Mouse (Mus musculus): Measurements from ENCODE around the gene Ablim2. TPM values are rescaled to one million over a fixed set of nuclear protein-coding genes. Genes with fewer than 3 reads are reported as not detected.

The Ablim2 gene
- polyA plus RNA-seq, 1 experiment from 2014 or later: 32.6 TPM

DNA sequence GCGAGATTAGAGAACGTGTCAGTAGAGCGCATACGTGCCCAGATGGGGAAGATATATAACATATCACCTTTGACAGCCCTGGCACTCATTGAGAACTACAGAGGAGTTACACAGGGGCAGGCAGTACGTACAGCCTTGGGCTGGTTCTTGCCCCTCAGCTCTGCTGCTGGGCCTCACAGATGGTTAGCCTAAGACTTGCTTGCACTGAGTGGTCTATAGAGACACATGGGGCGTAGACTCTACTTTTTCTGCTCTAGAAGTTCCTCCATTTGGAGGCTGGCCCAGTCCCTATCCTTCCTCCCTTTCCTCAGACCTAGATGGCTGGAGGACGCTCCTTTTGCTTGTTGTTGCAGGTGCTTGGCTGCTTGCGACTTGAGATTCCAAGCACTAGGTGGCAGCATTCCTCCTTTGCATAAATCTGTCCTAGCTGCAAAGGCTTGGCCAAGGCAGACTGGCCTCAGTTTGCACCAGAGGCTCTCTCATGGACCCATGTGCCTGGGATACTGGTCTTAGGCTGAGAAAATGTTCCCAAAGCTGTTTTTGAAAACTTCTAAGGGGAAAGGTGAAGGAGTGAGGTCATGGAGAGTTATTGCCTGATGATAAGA lies 112.8 kb downstream of the Ablim2 start:
- peak; percentile 72 for ATAC-seq (ENCODE audit: low FRiP score, low read depth)
- Histone ChIP-seq H3K36me3 (no peaks in the 10 kb centered on the region), H3K9ac (no peak overlapping the region), H3K9me3 (no peaks in the 10 kb centered on the region), H3K27me3 (no peaks in the 10 kb centered on the region), H3K4me1 (replicated peaks) (no peaks in the 10 kb centered on the region), H3K4me3 (no peak overlapping the region), H3K27ac (replicated peaks) (no peak overlapping the region), H3K4me2 (no peak overlapping the region)
- 64% methylated on average over 8 of the region's 8 CpGs for WGBS

GRCm38 (mm10) chr5:35873382-35873781 lies 115.7 kb downstream of the Ablim2 start:
- H3K4me3 ChIP-seq: no peak overlapping the region
- H3K27ac ChIP-seq (replicated peaks): no peak overlapping the region
- H3K4me2 ChIP-seq: no peak overlapping the region
- ATAC-seq (ENCODE audit: low FRiP score, low read depth): 0 out of 2 replicates have a peak, but pooled peaks have one; percentile 33
- no peak overlapping the region for H3K9ac ChIP-seq
- H3K4me1 ChIP-seq (replicated peaks): no peaks in the 10 kb centered on the region
- H3K36me3 ChIP-seq: no peaks in the 10 kb centered on the region
- H3K27me3 ChIP-seq: no peaks in the 10 kb centered on the region
- 20% methylated on average over 4 of the region's 4 CpGs for WGBS
- no peaks in the 10 kb centered on the region for H3K9me3 ChIP-seq

- Histone ChIP-seq H3K27ac (replicated peaks) (no peak overlapping the region), H3K9me3 (no peaks in the 10 kb centered on the region), H3K27me3 (no peaks in the 10 kb centered on the region), H3K36me3 (no peaks in the 10 kb centered on the region), H3K4me1 (replicated peaks) (0 out of 2 replicates have a peak, but pooled peaks cover 11% of the 10 kb centered on the region), H3K4me3 (no peak overlapping the region), H3K9ac (no peak overlapping the region), H3K4me2 (no peak overlapping the region)
- no peak for ATAC-seq (ENCODE audit: low FRiP score, low read depth)
- WGBS: 92% methylated on average over 5 of the region's 5 CpGs
Observed at GRCm38 (mm10) chr5:35876236-35876635, 118.6 kb downstream of the Ablim2 start.

GRCm38 (mm10) chr5:35879199-35879598 lies 121.5 kb downstream of the Ablim2 start:
- no peaks in the 10 kb centered on the region for H3K36me3 ChIP-seq
- no peak overlapping the region for H3K27ac ChIP-seq (replicated peaks)
- no peaks in the 10 kb centered on the region for H3K27me3 ChIP-seq
- no peak overlapping the region for H3K4me3 ChIP-seq
- peaks cover 11% of the 10 kb centered on the region; the same call in 1 of the 2 replicates for H3K4me1 ChIP-seq (replicated peaks)
- H3K4me2 ChIP-seq: no peak overlapping the region
- H3K9ac ChIP-seq: no peak overlapping the region
- H3K9me3 ChIP-seq: no peaks in the 10 kb centered on the region
- 65% methylated on average over 8 of the region's 8 CpGs for WGBS
- ATAC-seq (ENCODE audit: low FRiP score, low read depth): peak; percentile 49; the same call in 1 of the 2 replicates

DNA sequence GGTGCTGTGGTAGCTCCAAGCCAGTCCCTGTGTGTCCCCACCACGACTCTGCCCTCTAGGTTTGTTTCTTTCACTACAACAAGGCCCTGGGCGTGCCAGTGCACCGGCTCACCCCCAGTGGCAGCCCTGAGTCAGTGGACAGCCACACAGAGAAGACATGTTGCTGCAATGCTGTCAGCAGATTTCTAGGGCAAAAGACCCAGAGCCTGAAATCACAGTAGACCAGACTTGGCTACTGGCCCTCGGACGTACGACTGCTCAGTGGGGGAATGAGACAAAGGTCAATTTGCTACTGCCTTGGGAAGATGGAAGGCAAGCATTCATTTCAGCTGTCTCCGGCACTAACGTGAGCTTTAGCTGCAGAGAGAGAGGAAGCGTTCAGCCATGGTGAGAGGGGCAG lies 124.7 kb downstream of the Ablim2 start:
- H3K27ac ChIP-seq (replicated peaks): no peak overlapping the region
- WGBS: 45% methylated on average over 9 of the region's 9 CpGs
- H3K9ac ChIP-seq: no peak overlapping the region
- H3K4me3 ChIP-seq: no peak overlapping the region
- no peaks in the 10 kb centered on the region for H3K9me3 ChIP-seq
- H3K36me3 ChIP-seq: no peaks in the 10 kb centered on the region
- H3K27me3 ChIP-seq: no peaks in the 10 kb centered on the region
- ATAC-seq (ENCODE audit: low FRiP score, low read depth): no peak
- H3K4me2 ChIP-seq: no peak overlapping the region
- H3K4me1 ChIP-seq (replicated peaks): peaks cover 11% of the 10 kb centered on the region; the same call in 1 of the 2 replicates

DNA sequence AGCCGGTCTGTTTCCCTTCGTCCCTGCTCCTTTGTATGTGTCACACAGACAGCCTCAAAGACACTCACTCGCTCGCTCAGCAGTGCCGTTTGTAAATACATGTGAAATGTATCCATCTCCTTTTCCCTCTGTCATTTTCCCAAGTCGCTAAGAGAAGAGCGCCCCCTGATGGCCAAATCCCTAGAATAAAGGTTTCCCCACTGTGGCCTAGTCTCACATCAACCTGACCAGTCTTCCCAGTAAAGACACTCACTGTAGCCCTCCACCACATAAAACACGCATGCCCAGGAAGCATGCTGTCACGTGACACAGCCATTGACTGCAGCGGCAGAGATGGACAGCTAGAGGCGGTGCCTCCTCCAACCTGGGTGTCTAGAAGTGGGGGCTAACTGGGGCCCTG lies 126.6 kb downstream of the Ablim2 start:
- Histone ChIP-seq H3K4me3 (no peak overlapping the region), H3K36me3 (no peaks in the 10 kb centered on the region), H3K9me3 (no peaks in the 10 kb centered on the region), H3K4me1 (replicated peaks) (peaks cover 6% of the 10 kb centered on the region; the same call in 1 of the 2 replicates), H3K9ac (no peak overlapping the region), H3K4me2 (no peak overlapping the region), H3K27ac (replicated peaks) (no peak overlapping the region), H3K27me3 (no peaks in the 10 kb centered on the region)
- no peak for ATAC-seq (ENCODE audit: low FRiP score, low read depth)
- 40% methylated on average over 11 of the region's 11 CpGs for WGBS

DNA sequence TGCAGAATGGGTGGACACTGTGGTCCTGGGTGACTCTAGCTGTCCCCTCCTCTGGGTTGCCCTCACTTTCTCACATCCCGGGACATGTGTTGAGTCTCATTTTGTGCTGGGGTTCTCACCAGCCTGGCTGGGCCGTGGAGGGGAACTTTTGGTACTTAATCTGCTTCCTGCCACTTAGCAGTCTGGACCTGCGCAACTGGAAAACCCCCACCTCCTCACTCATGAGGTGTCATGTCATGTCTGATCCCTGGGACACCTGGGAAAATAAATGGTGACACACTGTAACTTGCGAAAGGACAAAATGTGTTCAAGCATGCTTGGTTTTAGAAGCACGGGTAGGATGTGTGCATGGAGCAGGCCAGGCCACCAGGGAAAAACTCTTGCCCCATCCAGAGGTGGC lies 127.0 kb downstream of the Ablim2 start:
- Histone ChIP-seq H3K4me1 (replicated peaks) (peaks cover 4% of the 10 kb centered on the region; the same call in 1 of the 2 replicates), H3K36me3 (no peaks in the 10 kb centered on the region), H3K9me3 (no peaks in the 10 kb centered on the region), H3K4me2 (no peak overlapping the region), H3K4me3 (no peak overlapping the region), H3K9ac (no peak overlapping the region), H3K27me3 (no peaks in the 10 kb centered on the region), H3K27ac (replicated peaks) (no peak overlapping the region)
- WGBS: 92% methylated on average over 5 of the region's 5 CpGs
- ATAC-seq (ENCODE audit: low FRiP score, low read depth): no peak

DNA sequence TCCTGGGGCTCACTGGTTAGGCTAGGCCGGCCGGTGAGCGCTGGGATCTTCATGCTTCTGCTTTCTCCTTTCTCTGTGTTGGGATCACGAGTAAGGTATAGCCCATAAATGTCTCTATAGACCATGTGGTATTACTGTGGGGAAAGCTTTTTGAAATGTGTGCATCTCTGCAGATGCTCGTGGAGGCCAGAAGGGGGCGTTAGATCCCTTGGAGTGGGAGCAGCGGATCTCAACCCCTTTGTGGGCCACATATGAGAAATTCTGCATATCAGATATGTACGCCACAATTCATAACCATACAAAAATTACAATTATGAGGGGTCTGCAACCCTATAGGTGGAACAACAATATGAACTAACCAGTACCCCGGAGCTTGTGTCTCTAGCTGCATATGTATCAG lies 131.3 kb downstream of the Ablim2 start:
- no peak for ATAC-seq (ENCODE audit: low FRiP score, low read depth)
- Histone ChIP-seq H3K4me3 (no peak overlapping the region), H3K36me3 (no peaks in the 10 kb centered on the region), H3K27ac (replicated peaks) (no peak overlapping the region), H3K27me3 (no peaks in the 10 kb centered on the region), H3K9ac (no peak overlapping the region), H3K9me3 (no peaks in the 10 kb centered on the region), H3K4me2 (no peak overlapping the region), H3K4me1 (replicated peaks) (peaks cover 7% of the 10 kb centered on the region; the same call in 1 of the 2 replicates)
- WGBS: 53% methylated on average over 9 of the region's 9 CpGs

DNA sequence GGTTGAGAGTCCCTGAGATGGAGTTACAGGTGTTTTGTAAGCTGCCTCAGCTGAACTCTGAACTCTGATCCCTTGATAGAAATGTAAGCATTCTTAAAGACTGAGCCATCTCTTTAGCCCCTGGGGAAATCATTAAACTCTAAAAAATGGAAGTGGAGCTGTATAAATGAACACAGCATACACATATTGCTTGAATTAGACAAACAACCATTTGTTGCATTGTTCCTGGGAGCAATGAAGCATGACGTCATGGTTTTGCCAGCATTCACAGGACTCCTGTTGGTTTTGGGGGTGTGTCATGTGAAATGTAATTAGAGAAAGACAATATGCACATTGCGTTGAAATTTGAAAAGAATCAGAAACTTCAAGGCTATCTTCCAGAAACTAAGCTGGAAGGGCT lies 132.0 kb downstream of the Ablim2 start:
- Histone ChIP-seq H3K27ac (replicated peaks) (no peak overlapping the region), H3K36me3 (no peaks in the 10 kb centered on the region), H3K4me2 (no peak overlapping the region), H3K4me1 (replicated peaks) (peaks cover 11% of the 10 kb centered on the region), H3K27me3 (no peaks in the 10 kb centered on the region), H3K9ac (no peak overlapping the region), H3K9me3 (no peaks in the 10 kb centered on the region), H3K4me3 (no peak overlapping the region)
- ATAC-seq (ENCODE audit: low FRiP score, low read depth): no peak
- 32% methylated on average over 2 of the region's 2 CpGs for WGBS

DNA sequence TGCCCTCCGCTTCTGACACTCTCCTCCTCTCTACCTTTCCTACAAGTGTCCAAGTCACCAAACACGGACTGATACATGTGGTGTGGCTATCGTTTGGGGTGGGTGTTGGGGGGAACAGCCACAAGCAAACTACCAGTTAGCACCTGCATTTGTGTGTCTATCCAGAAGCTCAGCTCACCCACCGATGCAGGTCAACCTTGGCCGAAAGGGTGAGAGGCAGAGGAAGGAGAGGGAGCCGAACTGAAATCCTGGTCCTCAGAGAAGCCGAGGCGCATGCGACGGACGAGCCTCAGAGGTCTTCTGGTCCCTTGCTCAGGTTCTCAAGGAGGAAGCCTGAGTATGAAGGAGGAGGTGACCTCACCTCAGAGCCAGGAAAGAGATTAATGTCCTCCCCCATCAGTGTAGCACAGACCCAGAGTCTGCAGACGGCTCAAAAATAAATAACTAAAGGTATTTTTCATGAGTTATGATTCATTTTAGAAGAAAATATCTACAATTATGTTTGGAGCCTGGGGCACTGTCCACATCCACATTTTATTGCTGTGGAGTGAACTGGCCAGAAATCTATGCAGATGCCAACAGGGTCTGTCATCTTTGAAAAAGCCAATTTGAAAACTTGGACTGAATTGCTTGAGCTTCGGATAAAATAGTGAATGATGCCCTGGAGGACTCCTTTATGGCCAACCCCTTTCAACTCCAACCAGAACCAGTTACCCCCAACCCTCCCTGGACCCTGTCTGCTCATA lies 133.5 kb downstream of the Ablim2 start:
- no peaks in the 10 kb centered on the region for H3K9me3 ChIP-seq

GRCm38 (mm10) chr5:35892363-35892762 lies 134.7 kb downstream of the Ablim2 start:
- 77% methylated on average over 3 of the region's 3 CpGs for WGBS
- Histone ChIP-seq H3K36me3 (no peaks in the 10 kb centered on the region), H3K9me3 (no peaks in the 10 kb centered on the region), H3K4me3 (no peak overlapping the region), H3K27ac (replicated peaks) (no peak overlapping the region), H3K4me2 (no peak overlapping the region), H3K4me1 (replicated peaks) (peaks cover 38% of the 10 kb centered on the region), H3K27me3 (no peaks in the 10 kb centered on the region), H3K9ac (no peak overlapping the region)
- ATAC-seq (ENCODE audit: low FRiP score, low read depth): no peak

More for the DNA sequence above, 133.5 kb downstream of the Ablim2 start:
- WGBS: 90% methylated on average over 13 of the region's 13 CpGs
- no peak overlapping the region for H3K27ac ChIP-seq (replicated peaks)
- H3K36me3 ChIP-seq: no peaks in the 10 kb centered on the region
- no peak overlapping the region for H3K4me3 ChIP-seq
- no peak for ATAC-seq (ENCODE audit: low FRiP score, low read depth)
- H3K27me3 ChIP-seq: no peaks in the 10 kb centered on the region
- H3K4me2 ChIP-seq: no peak overlapping the region
- no peak overlapping the region for H3K9ac ChIP-seq
- H3K4me1 ChIP-seq (replicated peaks): peaks cover 26% of the 10 kb centered on the region

- Histone ChIP-seq H3K27ac (replicated peaks) (peak within 1 kb of the TSS; percentile 84), H3K9me3 (no peaks in the 10 kb centered on the region), H3K27me3 (no peaks in the 10 kb centered on the region), H3K9ac (peak within 1 kb of the TSS; percentile 93), H3K36me3 (no peaks in the 10 kb centered on the region), H3K4me1 (replicated peaks) (peaks cover 45% of the 10 kb centered on the region), H3K4me3 (peak within 1 kb of the TSS; percentile 88), H3K4me2 (peak within 1 kb of the TSS; percentile 83)
- under 1% methylated on average over 49 of the region's 49 CpGs for WGBS
- peak; percentile 95 for ATAC-seq (ENCODE audit: low FRiP score, low read depth)
Observed at GRCm38 (mm10) chr5:35893093-35893804, 135.6 kb downstream of the Ablim2 start, which contains the start of gene Afap1. Gene Afap1 (plus strand): TSS chr5:35893319.
